Mouse (Mus musculus): Measurements from ENCODE around the gene 1700093K21Rik. TPM values are rescaled to one million over a fixed set of nuclear protein-coding genes. Genes with fewer than 3 reads are reported as not detected.

1700093K21Rik gene
- polyA plus RNA-seq (2021; fragmentation: Nextera tagmentation): not detected in 2 replicates
- long read RNA-seq, experiment 1: 0 reads
- long read RNA-seq, experiment 2: 0 reads

GRCm38 (mm10) chr11:23520473-23521205 lies at the start of gene 1700093K21Rik:
Gene 1700093K21Rik (minus strand): TSS chr11:23521155.

DNA sequence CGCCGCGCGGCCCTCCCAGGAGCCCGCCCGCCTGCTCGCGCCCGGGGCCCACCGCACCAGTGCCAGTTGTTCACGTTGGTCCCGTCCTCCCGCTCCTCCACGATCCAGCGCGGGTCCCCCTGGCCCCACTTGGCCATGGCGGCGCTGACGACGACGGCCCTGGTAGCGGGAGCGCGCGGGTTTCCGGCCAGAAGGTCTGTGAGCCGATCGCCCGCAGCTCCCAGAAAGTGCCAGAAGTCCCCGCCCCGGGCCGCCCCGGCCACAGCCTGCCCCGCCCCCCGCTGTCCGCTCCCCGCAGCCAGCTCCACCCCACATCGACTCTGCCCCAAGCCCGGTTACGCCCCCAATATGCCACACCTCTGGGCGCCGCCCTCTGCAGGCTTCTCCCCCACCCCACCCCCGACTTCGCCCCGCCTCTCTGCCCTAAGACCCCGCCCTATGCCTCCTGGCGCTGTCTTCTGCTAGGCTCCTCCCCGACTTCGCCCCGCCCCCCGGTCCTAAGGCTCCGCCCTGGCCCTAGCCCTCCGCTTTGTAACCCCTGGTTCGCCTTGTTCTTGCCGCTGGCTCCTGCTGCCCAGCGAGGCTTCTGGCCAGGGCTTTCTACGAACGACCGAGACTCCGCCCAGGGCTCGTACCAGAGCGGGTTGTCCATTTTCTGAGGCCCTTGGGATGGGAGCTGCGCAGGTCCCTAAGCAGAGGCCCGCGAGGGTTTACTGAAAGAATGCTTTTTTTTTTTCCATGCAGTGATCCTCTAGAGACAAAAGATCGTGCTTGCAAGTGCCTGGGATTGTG lies 23.0 kb downstream of the 1700093K21Rik start, which contains the start of gene Ahsa2:
Gene Ahsa2 (minus strand): TSS at position 313 of the 792 bp plus-strand sequence.

Other genes starting within 250 kb of the 1700093K21Rik start
- 10.1 and 12.5 TPM in 2 replicates for gene Usp34, start 214.3 kb downstream of the 1700093K21Rik start, polyA plus RNA-seq (2021; fragmentation: Nextera tagmentation)
- gene Ahsa2, start 23.1 kb downstream of the 1700093K21Rik start, polyA plus RNA-seq (2021; fragmentation: Nextera tagmentation): 11.0 and 13.4 TPM in 2 replicates
- gene 0610010F05Rik, start 112.5 kb upstream of the 1700093K21Rik start, polyA plus RNA-seq (2021; fragmentation: Nextera tagmentation): 19.9 and 22.7 TPM in 2 replicates
- gene Pus10, start 144.5 kb upstream of the 1700093K21Rik start, polyA plus RNA-seq (2021; fragmentation: Nextera tagmentation): 2.4 and 2.5 TPM in 2 replicates
- gene Pex13, start 144.8 kb upstream of the 1700093K21Rik start, polyA plus RNA-seq (2021; fragmentation: Nextera tagmentation): 21.6 and 29.6 TPM in 2 replicates
- gene Rel, start 249.8 kb upstream of the 1700093K21Rik start, polyA plus RNA-seq (2021; fragmentation: Nextera tagmentation): 0.82 and 0.90 TPM in 2 replicates

All from left cerebral cortex, adult 6 months (tissue).